Mouse (Mus musculus) embryo, embryonic 10.5 days (tissue): ENCODE results near the gene Mog.

Experiments
- DNase-seq: peaks from one replicate; pipeline ENCODE4 v3.0.0-alpha.2; 2015; ENCODE audit warnings: low spot score

Gene Mog

GRCm38 (mm10) chr17:37022628-37023576 is at the start of gene Mog:
Mog (minus strand) TSS chr17:37023398.
- DNase-seq: no peak

DNA sequence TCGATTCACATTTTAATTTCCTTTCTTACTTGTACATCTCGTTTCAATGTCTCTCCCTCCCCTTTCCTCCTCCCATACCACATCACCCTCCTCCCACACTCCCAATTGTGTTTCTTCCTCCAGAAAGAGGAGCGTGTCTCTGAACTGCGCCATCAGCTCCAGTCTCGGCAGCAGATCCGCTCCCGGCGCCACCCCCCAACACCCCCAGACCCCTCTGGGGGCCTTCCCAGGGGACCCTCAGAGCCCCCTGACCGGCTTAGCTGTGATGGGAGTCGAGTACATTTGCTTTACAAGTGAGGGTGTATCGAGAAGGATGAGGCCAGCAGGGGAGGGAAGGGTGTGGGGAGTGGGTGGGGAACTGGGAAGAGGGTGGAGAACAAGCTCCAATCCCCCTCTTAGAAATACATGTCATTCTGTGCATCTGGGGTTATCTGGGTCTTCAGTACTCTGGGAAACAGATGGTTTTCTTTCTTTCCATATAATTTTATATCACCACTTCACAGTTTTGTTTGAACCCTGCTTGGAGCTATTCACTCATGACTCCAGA is 49.6 kb upstream of the Mog start:
- DNase-seq: no peak

GRCm38 (mm10) chr17:37072080-37072729 is 49.0 kb upstream of the Mog start:
- DNase-seq: no peak

GRCm38 (mm10) chr17:37070121-37070520 is 46.9 kb upstream of the Mog start:
- DNase-seq: no peak

- no peak for DNase-seq
Measured at GRCm38 (mm10) chr17:37067861-37068260, 44.7 kb upstream of the Mog start.

- DNase-seq: no peak
Measured at GRCm38 (mm10) chr17:37065993-37066392, 42.8 kb upstream of the Mog start.

DNA sequence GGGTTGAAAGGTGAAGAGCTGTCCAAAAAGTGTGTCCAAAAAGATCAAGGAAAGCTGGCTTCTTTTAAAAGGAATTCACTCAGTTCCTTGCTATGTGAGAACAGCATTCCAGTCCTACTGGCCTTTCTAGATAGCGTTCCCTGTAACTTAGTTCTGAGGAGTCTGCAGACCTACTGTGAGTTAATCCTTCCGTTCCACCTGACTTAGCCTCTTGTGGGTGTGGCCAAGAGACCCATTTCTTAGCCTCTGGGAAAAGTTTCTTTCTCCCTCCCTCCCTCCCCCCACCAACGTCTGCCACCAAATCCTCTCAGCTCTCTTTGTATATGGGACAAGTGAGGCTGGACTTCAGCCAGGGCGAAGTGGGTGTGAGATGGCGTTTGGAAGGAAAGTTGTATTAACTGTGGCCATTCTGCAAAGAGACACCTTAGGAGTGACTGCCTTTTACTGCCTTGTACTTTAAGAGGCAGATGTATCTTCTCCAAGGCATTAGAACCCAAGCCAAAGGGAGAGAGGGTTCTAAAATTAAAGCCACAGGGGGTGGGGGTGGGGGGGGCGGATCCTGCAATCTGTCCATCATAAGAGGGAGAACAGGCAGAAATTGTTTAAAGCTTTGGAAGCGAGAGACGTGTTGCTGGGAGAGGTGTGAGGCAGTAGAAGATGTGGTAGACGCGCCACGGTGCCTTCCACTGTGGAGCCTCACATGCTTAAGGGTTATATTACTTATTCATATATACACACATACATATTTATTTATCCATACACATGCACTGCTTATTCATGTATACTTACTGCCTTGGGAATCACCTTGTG is 40.7 kb upstream of the Mog start:
- no peak for DNase-seq

- no peak for DNase-seq
Measured at GRCm38 (mm10) chr17:37063063-37063462, 39.9 kb upstream of the Mog start.

DNA sequence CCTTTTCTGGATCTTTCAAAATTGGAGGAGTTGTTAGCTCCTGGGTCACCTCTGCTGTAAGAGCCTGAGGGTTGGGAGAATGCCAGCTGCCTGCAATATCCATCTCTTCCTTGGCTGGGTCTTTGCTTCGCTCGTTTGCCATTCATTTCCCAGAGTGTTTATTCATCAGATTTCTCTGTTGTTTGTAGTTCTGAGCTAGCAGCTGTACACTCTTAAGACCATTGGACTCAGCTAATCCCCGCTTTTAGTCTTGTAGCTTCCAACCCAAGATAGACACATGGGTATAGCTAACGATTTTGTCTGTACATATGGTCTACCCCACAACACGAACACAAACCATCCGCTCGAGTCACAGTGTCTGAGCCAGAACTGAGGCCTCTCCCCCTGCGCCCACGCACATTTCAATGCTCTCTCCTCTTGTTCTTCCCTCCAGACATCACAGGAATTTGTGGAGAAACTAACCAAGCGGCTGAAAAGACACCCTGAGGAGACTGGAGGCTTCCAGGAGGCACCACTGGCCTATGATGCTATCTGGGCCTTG is 39.0 kb upstream of the Mog start:
- DNase-seq: no peak

DNA sequence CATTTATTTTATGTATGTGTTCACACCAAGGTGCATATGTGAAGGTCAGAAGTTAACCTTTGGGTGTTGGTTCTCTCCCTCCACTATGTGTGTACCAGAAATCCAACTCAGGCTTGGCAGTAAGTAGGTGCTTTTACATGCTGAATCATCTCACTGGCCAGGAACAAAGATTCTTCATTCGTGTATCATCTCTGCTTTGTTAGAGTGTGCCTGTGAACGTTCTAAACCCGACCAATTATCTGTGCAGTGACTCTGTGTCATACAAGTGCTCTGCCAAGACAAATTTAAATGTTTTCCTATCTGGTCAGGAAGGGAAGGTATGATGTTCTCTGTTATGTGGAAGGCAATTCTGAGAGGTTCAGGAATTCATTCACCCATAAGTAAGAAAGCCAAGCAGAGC is 38.2 kb upstream of the Mog start:
- no peak for DNase-seq

- DNase-seq: no peak
Measured at GRCm38 (mm10) chr17:37056957-37057356, 33.8 kb upstream of the Mog start.

DNA sequence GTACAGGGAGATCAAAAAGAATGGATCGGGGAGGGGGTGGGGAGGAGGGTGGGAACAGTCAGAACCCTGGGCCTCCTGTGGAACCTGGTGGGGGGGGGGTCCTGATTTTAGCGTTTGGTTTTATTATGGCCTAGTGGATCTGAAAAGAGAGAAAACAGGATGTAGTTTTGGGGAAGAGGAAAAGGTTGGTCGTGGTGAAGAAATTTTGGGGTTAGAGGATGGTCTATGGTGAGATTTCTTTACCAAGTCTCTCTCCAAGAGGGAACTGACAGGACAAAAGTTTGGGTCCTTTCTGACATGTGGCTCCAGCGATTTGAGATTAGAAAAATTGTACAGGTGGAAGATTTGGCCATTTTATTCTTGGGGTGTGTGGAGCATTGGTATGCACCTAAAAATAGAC is 28.5 kb upstream of the Mog start:
- no peak for DNase-seq

DNA sequence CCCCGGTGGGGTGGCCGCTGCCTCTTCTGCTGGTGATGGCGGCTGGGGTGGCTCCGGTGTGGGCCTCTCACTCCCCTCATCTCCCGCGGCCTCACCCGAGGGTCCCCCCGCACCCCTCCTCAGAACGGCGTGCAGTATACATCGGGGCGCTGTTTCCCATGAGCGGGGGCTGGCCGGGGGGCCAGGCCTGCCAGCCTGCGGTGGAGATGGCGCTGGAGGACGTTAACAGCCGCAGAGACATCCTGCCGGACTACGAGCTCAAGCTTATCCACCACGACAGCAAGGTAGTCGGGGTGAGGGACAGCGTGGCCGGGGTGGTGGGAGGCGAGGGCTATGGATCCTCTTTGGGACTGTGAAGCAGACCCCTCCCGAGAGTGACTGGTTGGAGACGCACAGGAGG is 27.7 kb upstream of the Mog start:
- no peak for DNase-seq

DNA sequence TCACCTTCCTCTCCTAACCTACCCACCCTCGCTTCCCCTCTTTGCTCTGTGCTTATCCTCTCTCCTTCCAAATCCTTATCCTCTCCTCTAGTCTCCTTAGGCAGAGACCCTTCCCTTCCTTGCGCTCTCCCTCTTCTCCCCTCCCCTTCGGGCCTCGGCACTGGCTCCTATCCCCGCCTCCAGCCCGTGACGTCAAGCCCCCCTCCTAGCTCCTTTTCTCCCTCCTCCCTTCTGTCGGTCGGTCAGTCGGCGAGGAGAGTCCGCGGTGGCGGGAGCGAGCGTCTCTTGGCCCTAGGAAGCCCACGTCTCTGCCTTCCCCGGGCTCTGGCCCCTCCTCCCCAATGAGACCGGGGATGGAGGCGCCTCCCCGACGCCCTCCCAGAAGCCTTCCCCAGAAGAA is 27.2 kb upstream of the Mog start:
- peak; percentile 92 for DNase-seq

DNA sequence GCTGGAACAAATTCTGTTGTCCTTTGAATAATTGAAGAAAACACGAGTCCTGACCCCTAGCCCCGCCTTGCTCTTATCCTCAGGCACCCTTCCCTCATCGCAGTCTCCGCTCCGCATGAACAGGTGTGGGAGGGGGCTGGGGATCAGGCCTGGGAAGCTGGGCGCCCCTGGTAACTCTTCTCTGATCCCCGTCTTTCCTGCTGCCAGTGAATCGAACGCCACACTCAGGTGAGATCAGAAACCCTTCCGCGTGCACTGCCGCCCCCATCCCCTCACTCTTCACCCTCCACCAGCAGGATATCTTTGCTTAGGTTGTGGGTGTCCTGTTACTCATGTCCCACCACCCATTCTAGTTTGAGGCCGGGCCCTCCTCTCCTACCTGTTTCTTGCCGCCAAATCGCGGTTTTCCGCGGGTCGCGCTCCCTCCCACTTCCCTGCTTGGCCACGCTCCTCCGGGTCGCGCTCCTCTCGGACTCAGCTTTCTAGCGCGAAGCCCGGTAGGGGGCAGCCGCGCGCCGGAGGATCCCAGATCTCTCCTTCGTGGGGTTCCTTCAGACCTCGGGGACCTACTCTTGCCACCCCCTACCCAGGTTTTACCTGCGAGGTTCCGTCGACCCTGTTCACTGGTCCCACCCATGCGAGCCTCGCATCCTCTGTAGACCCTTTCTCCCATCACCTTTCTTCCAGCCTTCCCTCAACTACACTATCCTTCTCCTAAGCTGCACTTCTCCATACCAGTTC is 26.5 kb upstream of the Mog start:
- DNase-seq: peak; percentile 78

GRCm38 (mm10) chr17:37048383-37048782 is 25.2 kb upstream of the Mog start:
- DNase-seq: no peak

- peak; percentile 38 for DNase-seq
Measured at GRCm38 (mm10) chr17:37047981-37048380, 24.8 kb upstream of the Mog start.

- DNase-seq: no peak
Measured at GRCm38 (mm10) chr17:37047332-37047976, 24.3 kb upstream of the Mog start.

- DNase-seq: peak; percentile 66
Measured at GRCm38 (mm10) chr17:37046312-37047112, 23.3 kb upstream of the Mog start.
